Comparison of ENCODE assay signal across 8 mouse cellular contexts in genomic region chr2:18050541-18050985, GRCm38 (mm10). TPM values are rescaled to one million over a fixed set of nuclear protein-coding genes. Genes with fewer than 3 reads are reported as not detected.
DNase-seq lines count a peak whose midpoint lies in the region; ATAC-seq and TF ChIP-seq lines count a peak whose summit lies in the region.

No protein-coding gene starts in this region.

- no peak overlapping the region; the same call in 1 of the 2 replicates for H3K9ac ChIP-seq in liver, adult 2 months (ENCODE audit: low read depth, low read length)
- peak overlapping the region; percentile 100 for H3K9ac ChIP-seq in forebrain, embryonic 12.5 days
- H3K9ac ChIP-seq in intestine, embryonic 15.5 days: no peak overlapping the region
- H3K9ac ChIP-seq in midbrain, postnatal 0 days (replicated peaks; ENCODE audit: low read length, poor library complexity, severe bottlenecking): no peak overlapping the region

- WGBS in liver, adult 2 months: 22% methylated on average over 10 of the region's 10 CpGs
- 5% methylated on average over 10 of the region's 10 CpGs for WGBS in forebrain, embryonic 12.5 days
- 25% methylated on average over 10 of the region's 10 CpGs for whole genome bisulfite sequencing in intestine, embryonic 15.5 days
- 23% methylated on average over 10 of the region's 10 CpGs for WGBS in midbrain, postnatal 0 days

- H3K9me3 ChIP-seq in forebrain, embryonic 12.5 days: no peaks in the 10 kb centered on the region
- no peaks in the 10 kb centered on the region for H3K9me3 ChIP-seq in intestine, embryonic 15.5 days
- no peaks in the 10 kb centered on the region for H3K9me3 ChIP-seq in midbrain, postnatal 0 days (ENCODE audit: low read length)

- no peaks in the 10 kb centered on the region for H3K79me2 ChIP-seq in liver, adult 2 months (ENCODE audit: control insufficient read depth, insufficient read depth, low read length)

- no peak for TF ChIP-seq CTCF in liver, adult 2 months (IDR thresholded peaks at IDR 0.05; ENCODE audit: low read depth, low read length)
- no peak for TF ChIP-seq CTCF in midbrain, postnatal 0 days (IDR thresholded peaks at IDR 0.05)

- peak overlapping the region; percentile 21; the same call in 1 of the 2 replicates for H3K4me3 ChIP-seq in liver, adult 2 months (ENCODE audit: insufficient read depth, low read depth, low read length)
- H3K4me3 ChIP-seq in forebrain, embryonic 12.5 days (replicated peaks): peak overlapping the region; percentile 100
- 0 out of 2 replicates have a peak overlapping the region, but pooled peaks have one; percentile 16 for H3K4me3 ChIP-seq in intestine, embryonic 15.5 days (replicated peaks)
- H3K4me3 ChIP-seq in midbrain, postnatal 0 days (ENCODE audit: low read depth, low read length): peak overlapping the region; percentile 1; the same call in 1 of the 2 replicates

- ATAC-seq in forebrain, embryonic 12.5 days (ENCODE audit: low FRiP score): no peak
- ATAC-seq in intestine, embryonic 15.5 days: no peak
- ATAC-seq in midbrain, postnatal 0 days (ENCODE audit: low FRiP score): no peak

- TF ChIP-seq POLR2A in liver, adult 2 months (IDR thresholded peaks at IDR 0.05; ENCODE audit: extremely low read depth, insufficient read depth, low read length): no peak

- DNase-seq in liver, adult 2 months (ENCODE audit: extremely low read depth, low read depth, low spot score): no peak
- no peak for DNase-seq in liver
- DNase-seq in midbrain, postnatal 0 days (ENCODE audit: low spot score): no peak
- no peak for DNase-seq in T-cell, adult 2 months (ENCODE audit: low spot score)
- DNase-seq in left cerebral cortex, adult 18-20 months (ENCODE audit: low spot score in 2 of 2): no peak
- no peak for DNase-seq in adrenal gland, postnatal 36 days

- H3K27me3 ChIP-seq in liver, adult 2 months (ENCODE audit: control insufficient read depth, insufficient read depth, low read length): no peaks in the 10 kb centered on the region
- H3K27me3 ChIP-seq in forebrain, embryonic 12.5 days: no peaks in the 10 kb centered on the region
- H3K27me3 ChIP-seq in intestine, embryonic 15.5 days (replicated peaks): no peaks in the 10 kb centered on the region
- no peaks in the 10 kb centered on the region for H3K27me3 ChIP-seq in midbrain, postnatal 0 days (ENCODE audit: insufficient read depth, low read length)

- no peak overlapping the region for H3K27ac ChIP-seq in liver, adult 2 months (replicated peaks; ENCODE audit: insufficient read depth, low read depth, low read length)
- H3K27ac ChIP-seq in forebrain, embryonic 12.5 days: peak overlapping the region; percentile 100
- H3K27ac ChIP-seq in intestine, embryonic 15.5 days: peak overlapping the region; percentile 8; the same call in 1 of the 2 replicates
- peak overlapping the region; percentile 19; the same call in 1 of the 2 replicates for H3K27ac ChIP-seq in midbrain, postnatal 0 days (ENCODE audit: low read depth, low read length)

- H3K4me2 ChIP-seq in forebrain, embryonic 12.5 days: peak overlapping the region; percentile 85
- peak overlapping the region; percentile 51 for H3K4me2 ChIP-seq in intestine, embryonic 15.5 days (replicated peaks)
- H3K4me2 ChIP-seq in midbrain, postnatal 0 days (ENCODE audit: low read depth, low read length, poor library complexity, severe bottlenecking): peak overlapping the region; percentile 80

- H3K36me3 ChIP-seq in liver, adult 2 months (ENCODE audit: control insufficient read depth, insufficient read depth, low read length): no peaks in the 10 kb centered on the region
- no peaks in the 10 kb centered on the region for H3K36me3 ChIP-seq in forebrain, embryonic 12.5 days (replicated peaks)
- no peaks in the 10 kb centered on the region for H3K36me3 ChIP-seq in intestine, embryonic 15.5 days
- H3K36me3 ChIP-seq in midbrain, postnatal 0 days (ENCODE audit: insufficient read depth, low read length): no peaks in the 10 kb centered on the region

- peaks cover 10% of the 10 kb centered on the region; the same call in 1 of the 2 replicates for H3K4me1 ChIP-seq in liver, adult 2 months (ENCODE audit: control insufficient read depth, insufficient read depth, low read length)
- H3K4me1 ChIP-seq in forebrain, embryonic 12.5 days: peaks cover 50% of the 10 kb centered on the region
- H3K4me1 ChIP-seq in intestine, embryonic 15.5 days (replicated peaks): peaks cover 12% of the 10 kb centered on the region; the same call in 1 of the 2 replicates
- peaks cover 8% of the 10 kb centered on the region; the same call in 1 of the 2 replicates for H3K4me1 ChIP-seq in midbrain, postnatal 0 days (ENCODE audit: insufficient read depth, low read length)

RNA-seq across cellular contexts. Expression of gene Skida1, which starts 1.7 kb away (rescaled TPM):
- 0.47 and 1.3 TPM in 2 replicates for total RNA-seq in liver, adult 2 months (2014; rRNA removed)
- 0.24 and 0.33 TPM in 2 replicates for polyA plus RNA-seq in liver, adult 2 months (2012; rRNA removed)
- 26.3 and 26.4 TPM in 2 replicates for polyA plus RNA-seq in forebrain, embryonic 12.5 days (2016; fragmentation: Nextera tagmentation; extraction: Ambion mirVana)
- polyA plus RNA-seq in intestine, embryonic 15.5 days (2015; fragmentation: Nextera tagmentation; extraction: Ambion mirVana): 3.2 and 3.6 TPM in 2 replicates
- 12.1 and 12.4 TPM in 2 replicates for total RNA-seq in midbrain, postnatal 0 days (2014; rRNA removed)
- 3.5 and 4.3 TPM in 2 replicates for polyA plus RNA-seq in midbrain, postnatal 0 days (2015; fragmentation: Nextera tagmentation; extraction: Ambion mirVana)
- total RNA-seq in left cerebral cortex, adult 18-20 months (2021): 1 to 10 TPM; 7.4 to 8.7 TPM
- total RNA-seq in adrenal gland, postnatal 36 days (2021): 1 to 10 TPM; 2.8 to 4.4 TPM

RNA-seq across cellular contexts. Expression of gene Mllt10, which starts 4.5 kb away (rescaled TPM):
- total RNA-seq in liver, adult 2 months (2014; rRNA removed): 18.0 and 20.4 TPM in 2 replicates
- 15.7 and 16.7 TPM in 2 replicates for polyA plus RNA-seq in liver, adult 2 months (2012; rRNA removed)
- 61.7 and 76.8 TPM in 2 replicates for polyA plus RNA-seq in forebrain, embryonic 12.5 days (2016; fragmentation: Nextera tagmentation; extraction: Ambion mirVana)
- polyA plus RNA-seq in intestine, embryonic 15.5 days (2015; fragmentation: Nextera tagmentation; extraction: Ambion mirVana): 55.5 TPM in 2 replicates
- total RNA-seq in midbrain, postnatal 0 days (2014; rRNA removed): 22.7 and 96.5 TPM in 2 replicates
- polyA plus RNA-seq in midbrain, postnatal 0 days (2015; fragmentation: Nextera tagmentation; extraction: Ambion mirVana): 23.9 and 28.9 TPM in 2 replicates
- 10 to 100 TPM; 51.5 to 55.7 TPM for total RNA-seq in left cerebral cortex, adult 18-20 months (2021)
- 10 to 100 TPM; 46.8 to 47.7 TPM for total RNA-seq in adrenal gland, postnatal 36 days (2021)

RNA-seq across cellular contexts. Expression of gene A930004D18Rik, which starts 13.0 kb away (rescaled TPM):
- total RNA-seq in liver, adult 2 months (2014; rRNA removed): 2.3 and 2.8 TPM in 2 replicates
- 1.4 and 1.9 TPM in 2 replicates for polyA plus RNA-seq in liver, adult 2 months (2012; rRNA removed)
- 20.9 and 22.0 TPM in 2 replicates for polyA plus RNA-seq in forebrain, embryonic 12.5 days (2016; fragmentation: Nextera tagmentation; extraction: Ambion mirVana)
- 11.8 and 12.6 TPM in 2 replicates for polyA plus RNA-seq in intestine, embryonic 15.5 days (2015; fragmentation: Nextera tagmentation; extraction: Ambion mirVana)
- total RNA-seq in midbrain, postnatal 0 days (2014; rRNA removed): 2.4 and 3.6 TPM in 2 replicates
- polyA plus RNA-seq in midbrain, postnatal 0 days (2015; fragmentation: Nextera tagmentation; extraction: Ambion mirVana): 9.7 and 10.3 TPM in 2 replicates
- total RNA-seq in left cerebral cortex, adult 18-20 months (2021): 1 to 10 TPM; 2.9 to 5.6 TPM
- 1 to 10 TPM; 1.4 to 1.9 TPM for total RNA-seq in adrenal gland, postnatal 36 days (2021)

RNA-seq across cellular contexts. Expression of gene H2al2a, which starts 53.8 kb away (rescaled TPM):
- total RNA-seq in liver, adult 2 months (2014; rRNA removed): not detected in 2 replicates
- not detected in 2 replicates for polyA plus RNA-seq in liver, adult 2 months (2012; rRNA removed)
- not detected in 2 replicates for polyA plus RNA-seq in forebrain, embryonic 12.5 days (2016; fragmentation: Nextera tagmentation; extraction: Ambion mirVana)
- polyA plus RNA-seq in intestine, embryonic 15.5 days (2015; fragmentation: Nextera tagmentation; extraction: Ambion mirVana): not detected in 2 replicates
- total RNA-seq in midbrain, postnatal 0 days (2014; rRNA removed): not detected in 2 replicates
- polyA plus RNA-seq in midbrain, postnatal 0 days (2015; fragmentation: Nextera tagmentation; extraction: Ambion mirVana): not detected in 2 replicates
- not detected for total RNA-seq in left cerebral cortex, adult 18-20 months (2021)
- not detected for total RNA-seq in adrenal gland, postnatal 36 days (2021)

Comparison
In these comparisons a context has a peak if more than half of its experiments do, and no peak if none do; other contexts are left out.
1. H3K4me3 ChIP-seq: peak in every context shown above with its lines; median percentile 100 in forebrain, embryonic 12.5 days; 21 in liver, adult 2 months; 16 in intestine, embryonic 15.5 days; 1 in midbrain, postnatal 0 days.